Mouse (Mus musculus) E14TG2a.4 (cell line): ENCODE results near the gene Aqp3.

Experiments
- CTCF ChIP-seq: conservative IDR thresholded peaks from 2 replicates; pipeline ENCODE4 v1.5.1; 2014; ENCODE audit warnings: low read length
- NANOG ChIP-seq: IDR thresholded peaks from 2 replicates; pipeline ENCODE4 v1.6.1; 2014; ENCODE audit warnings: borderline replicate concordance, low read length, mixed read lengths

- TF ChIP-seq CTCF (no peak), NANOG (no peak)
Observed at GRCm38 (mm10) chr4:41097381-41097780, 602 bp downstream of the Aqp3 start.
